Mouse (Mus musculus) megakaryocyte progenitor cell, adult 5-6 weeks (primary cell): ENCODE results near the gene 4930507D05Rik. TPM values are rescaled to one million over a fixed set of nuclear protein-coding genes. Genes with fewer than 3 reads are reported as not detected.
"Not testable (repeated sequence)": the region's sequence is repeated elsewhere in the genome, so short reads cannot be mapped to it uniquely, and the experiment has no call there.

Experiments
- ATAC-seq: replicated peaks from 2 replicates; pipeline ENCODE4 v1.8.0; 2016; ENCODE audit warnings: mild to moderate bottlenecking, moderate TSS enrichment, inconsistent platforms; ENCODE audit not compliant: poor library complexity
- total RNA-seq, 2 experiments: library from RNA; stranded (forward) in 1 of 2; stranded (reverse) in 1 of 2; fragments of 157-497, 149-512 nt in 1 of 2; fragments of 200-1000 nt in 1 of 2; gene quantifications; 2 replicates each; pipeline versions ENCODE4 v1.2.3 to v1.2.4; 2015 to 2017

4930507D05Rik gene
- total RNA-seq (2015) (1.6 and 2.0 TPM in 2 replicates), total RNA-seq (2017) (1.1 and 2.0 TPM in 2 replicates)

GRCm38 (mm10) chr10:62449364-62450279 is at the start of gene 4930507D05Rik, which contains the start of gene Supv3l1:
4930507D05Rik (plus strand) TSS chr10:62449489.
Supv3l1 (minus strand) TSS chr10:62449738.
- ATAC-seq, result peak; percentile 88

- no peak for ATAC-seq
These were observed 47.6 kb upstream of the 4930507D05Rik start for GRCm38 (mm10) chr10:62401641-62402111.

- ATAC-seq, result no peak
These were observed 44.4 kb upstream of the 4930507D05Rik start for GRCm38 (mm10) chr10:62404901-62405300.

GRCm38 (mm10) chr10:62410943-62411342 is 38.3 kb upstream of the 4930507D05Rik start:
- peak; percentile 93 for ATAC-seq

- no peak for ATAC-seq
These were observed 37.6 kb upstream of the 4930507D05Rik start for GRCm38 (mm10) chr10:62411431-62412410.

- peak; percentile 34 for ATAC-seq
These were observed 36.2 kb upstream of the 4930507D05Rik start for GRCm38 (mm10) chr10:62412906-62413605.

GRCm38 (mm10) chr10:62413606-62413982 is 35.7 kb upstream of the 4930507D05Rik start:
- peak; percentile 54 for ATAC-seq

- no peak for ATAC-seq
These were observed 30.4 kb upstream of the 4930507D05Rik start for GRCm38 (mm10) chr10:62418831-62419356.

GRCm38 (mm10) chr10:62419422-62419821 is 29.9 kb upstream of the 4930507D05Rik start:
- no peak for ATAC-seq

GRCm38 (mm10) chr10:62420399-62420798 is 28.9 kb upstream of the 4930507D05Rik start:
- ATAC-seq, result no peak

GRCm38 (mm10) chr10:62421127-62421526 is 28.2 kb upstream of the 4930507D05Rik start:
- no peak for ATAC-seq

- ATAC-seq, result no peak
These were observed 27.0 kb upstream of the 4930507D05Rik start, which contains the start of gene Hkdc1 for GRCm38 (mm10) chr10:62422255-62422654. Hkdc1 (minus strand) TSS chr10:62422491.

- no peak for ATAC-seq
These were observed 24.0 kb upstream of the 4930507D05Rik start for GRCm38 (mm10) chr10:62425081-62425871.

- ATAC-seq, result peak; percentile 29; the same call in 1 of the 2 replicates
These were observed 18.9 kb upstream of the 4930507D05Rik start for GRCm38 (mm10) chr10:62430427-62430826.

GRCm38 (mm10) chr10:62450280-62450640 is 971 bp downstream of the 4930507D05Rik start:
- ATAC-seq, result peak; percentile 24

- not testable (repeated sequence) for ATAC-seq
These were observed 2.7 kb downstream of the 4930507D05Rik start for GRCm38 (mm10) chr10:62452001-62452400.

- ATAC-seq, result no peak
These were observed 12.0 kb downstream of the 4930507D05Rik start for GRCm38 (mm10) chr10:62461321-62461720.

- ATAC-seq, result no peak
These were observed 20.4 kb downstream of the 4930507D05Rik start for GRCm38 (mm10) chr10:62469736-62470135.

- 0 out of 2 replicates have a peak, but pooled peaks have one; percentile 20 for ATAC-seq
These were observed 21.8 kb downstream of the 4930507D05Rik start for GRCm38 (mm10) chr10:62471105-62471504.
